Mouse (Mus musculus): ENCODE data around the gene Gpatch2.

Gene Gpatch2

DNA sequence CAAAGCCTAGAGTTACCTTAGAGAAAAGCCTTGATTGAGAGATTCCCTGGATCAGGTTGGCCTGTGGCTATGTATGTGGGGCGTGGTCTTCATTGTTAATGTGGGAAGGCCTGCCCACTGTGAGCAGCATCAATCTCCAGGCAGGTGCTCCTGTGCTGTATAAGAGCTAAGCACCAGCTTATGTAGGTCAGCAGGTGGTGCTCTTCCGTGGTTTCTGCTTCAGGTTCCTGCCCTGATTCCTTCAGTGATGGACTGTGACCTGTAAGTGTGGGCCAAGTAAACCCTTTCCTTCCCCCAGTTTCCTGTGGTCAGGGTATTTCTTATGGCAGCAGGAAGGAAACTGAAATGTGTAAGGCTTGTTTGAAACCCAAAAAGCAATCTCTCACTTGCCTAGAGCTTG is 151.5 kb downstream of the Gpatch2 start:
- in situ Hi-C loops (cut with MboI, MseI): no loop called here

DNA sequence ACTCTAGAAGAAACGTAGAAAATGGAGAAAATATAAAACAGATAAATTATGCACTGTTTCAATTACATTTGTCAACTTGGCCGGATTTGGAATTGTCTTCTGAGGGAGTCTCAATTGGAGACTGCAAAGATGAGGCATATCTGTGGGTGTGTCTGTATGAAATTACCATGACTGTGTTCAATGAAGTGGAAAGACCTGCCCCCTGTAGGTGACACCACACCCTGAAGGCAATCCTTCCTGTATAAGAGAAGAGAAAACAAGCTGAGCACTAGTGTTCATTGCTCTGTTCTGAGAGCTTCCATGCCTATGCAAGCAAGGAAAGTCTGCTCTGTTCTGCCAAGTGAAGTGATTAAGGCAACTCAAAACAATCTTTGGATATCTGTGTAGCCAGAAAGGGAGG is 153.7 kb downstream of the Gpatch2 start:
- in situ Hi-C loops (cut with MboI, MseI): no loop called here

DNA sequence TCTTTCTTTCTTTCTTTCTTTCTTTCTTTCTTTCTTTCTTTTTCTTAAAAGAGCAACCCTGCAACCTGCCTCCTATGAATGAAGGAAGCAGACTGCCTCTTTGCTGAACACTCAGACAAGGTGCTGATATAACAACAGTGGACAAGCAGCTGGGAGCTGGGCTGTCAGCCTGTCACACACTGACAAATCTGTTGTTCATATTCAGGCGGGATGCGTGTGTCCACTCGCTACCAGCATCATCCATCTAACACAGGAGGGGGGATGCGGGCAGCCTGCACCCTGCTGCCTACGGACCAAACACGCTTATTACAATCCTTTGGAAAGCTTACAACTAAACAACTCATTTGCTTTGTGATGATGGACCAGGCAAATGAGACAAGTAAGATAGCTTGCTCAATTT is 158.2 kb downstream of the Gpatch2 start:
- in situ Hi-C loops (cut with MboI, MseI): no loop called here

DNA sequence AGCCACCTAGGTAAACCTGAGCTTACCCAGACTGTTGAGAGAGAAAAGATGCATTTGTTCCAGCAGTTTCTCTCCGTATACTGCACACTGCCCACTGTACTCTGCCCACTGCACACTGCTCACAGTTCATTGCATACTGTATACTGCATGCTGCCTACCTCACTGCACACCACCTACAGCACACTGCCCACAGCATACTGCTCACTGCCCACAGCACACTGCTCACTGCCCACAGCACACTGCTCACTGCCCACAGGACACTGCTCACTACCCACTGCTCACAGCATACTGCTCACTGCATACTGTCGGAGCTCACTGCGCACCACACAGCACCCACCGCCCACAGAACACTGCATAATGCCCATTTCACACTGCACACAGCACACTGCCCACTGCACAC is 159.1 kb downstream of the Gpatch2 start:
- in situ Hi-C loops (cut with MboI, MseI): no loop called here

DNA sequence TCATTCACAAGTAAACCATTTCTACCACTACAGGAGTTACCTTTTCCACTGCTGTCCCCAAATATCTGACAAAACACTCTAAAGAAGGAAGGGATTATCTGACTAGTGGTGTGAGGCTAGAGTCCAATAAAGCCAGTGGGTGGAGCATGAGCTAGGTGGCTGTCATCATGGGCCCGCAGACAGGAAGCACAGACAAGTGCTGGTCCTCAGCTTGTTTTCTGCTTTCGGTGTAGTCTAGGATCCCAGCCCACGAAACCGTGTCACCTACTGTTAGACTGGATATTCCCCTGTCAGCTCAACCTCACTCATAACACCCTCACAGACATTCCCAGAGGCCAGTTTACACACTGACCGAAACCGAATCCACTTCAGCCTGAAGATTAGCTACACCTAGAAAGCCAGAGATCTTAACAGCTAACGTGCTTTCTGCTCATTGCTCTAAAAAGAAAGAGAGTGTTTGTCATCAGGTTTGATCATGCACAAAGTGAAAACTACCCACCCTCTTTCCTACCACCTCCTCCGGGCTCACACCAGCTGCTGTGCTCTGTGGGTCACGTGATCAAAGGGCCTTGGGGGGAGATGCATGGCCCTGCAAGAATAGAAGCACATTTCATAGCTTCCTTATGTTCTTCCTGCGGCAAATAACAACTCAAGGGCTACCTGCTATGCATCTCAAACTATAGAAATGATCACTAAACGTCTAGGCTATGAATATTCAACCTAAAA is 161.8 kb downstream of the Gpatch2 start:
- in situ Hi-C loops (cut with MboI, MseI): no loop called here

DNA sequence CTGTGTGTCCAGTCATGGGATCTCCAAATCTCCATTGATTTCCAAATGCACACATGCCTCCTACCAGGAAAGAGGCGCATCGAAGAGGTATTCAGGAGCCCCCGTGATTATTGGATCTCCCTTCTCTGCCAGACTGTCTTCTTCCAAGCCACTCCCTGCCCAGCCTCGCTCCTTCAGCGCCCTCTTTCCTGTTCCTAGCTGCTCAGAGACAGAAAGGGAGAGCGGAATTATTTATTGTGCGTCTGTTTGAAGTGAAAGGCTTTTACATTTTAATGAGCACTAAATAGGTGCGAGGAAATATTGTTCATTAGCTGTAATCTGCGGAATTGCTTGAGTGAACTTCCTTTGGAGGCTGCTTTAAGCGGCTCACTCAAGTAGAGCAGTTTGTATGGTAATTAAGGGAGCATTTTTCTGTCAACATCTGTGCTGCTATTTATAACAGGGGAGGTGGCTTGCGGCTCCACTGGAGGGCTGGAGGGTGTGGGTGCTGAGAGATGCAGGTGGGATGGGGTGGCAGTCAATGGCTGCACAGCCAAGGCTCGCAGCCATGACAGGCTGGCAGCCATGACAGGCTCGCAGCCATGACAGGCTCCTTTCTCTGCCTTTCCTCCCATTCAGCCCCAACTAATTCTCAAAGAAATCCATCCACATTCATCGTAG is 162.7 kb downstream of the Gpatch2 start:
- in situ Hi-C loops (cut with MboI, MseI): no loop called here

DNA sequence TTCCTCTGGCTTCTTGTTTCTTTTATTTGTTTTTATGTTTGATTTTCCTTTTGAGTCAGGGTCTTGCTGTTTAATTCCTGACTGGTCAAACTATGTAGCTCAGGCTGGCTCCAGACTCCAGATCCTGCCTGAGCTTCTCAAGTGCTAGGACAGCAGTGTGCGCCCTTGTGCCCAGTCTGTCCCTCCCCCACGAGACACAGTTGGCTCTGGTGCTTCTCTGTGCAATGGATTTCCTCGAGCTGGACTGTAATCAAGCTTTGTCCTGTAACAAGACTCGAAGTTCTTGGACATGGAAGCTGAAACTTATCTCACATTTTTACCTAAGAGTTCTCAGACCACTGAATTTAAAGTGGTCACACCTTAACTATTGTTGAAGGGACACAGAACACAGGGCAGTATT is 174.2 kb downstream of the Gpatch2 start:
- in situ Hi-C loops (cut with MboI, MseI): no loop called here

DNA sequence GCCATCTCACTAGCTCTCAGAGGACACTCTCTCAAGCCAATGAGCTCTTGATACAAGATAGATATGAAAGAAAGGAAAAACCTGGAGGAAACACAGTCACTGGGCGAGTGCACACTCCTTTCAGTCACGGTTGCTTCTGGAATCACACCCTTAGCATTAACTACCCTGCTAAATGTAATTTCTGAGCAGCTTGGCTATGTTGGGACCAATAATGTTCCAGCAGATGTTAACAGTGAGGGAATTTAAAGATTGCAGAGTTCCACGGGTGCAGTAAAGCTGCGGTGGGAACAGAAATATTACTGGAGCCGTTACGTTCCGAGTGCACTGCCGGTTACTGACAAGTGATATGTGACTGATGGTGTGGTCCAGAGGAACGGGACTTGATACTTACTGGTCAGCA is 185.5 kb downstream of the Gpatch2 start:
- in situ Hi-C loops (cut with MboI, MseI): no loop called here

Data from T-helper 2 cell (primary cell).